Mouse (Mus musculus): ENCODE measurements around the gene Plekho1. TPM values are rescaled to one million over a fixed set of nuclear protein-coding genes. Genes with fewer than 3 reads are reported as not detected.
"Not testable (repeated sequence)": the region's sequence is repeated elsewhere in the genome, so short reads cannot be mapped to it uniquely, and the experiment has no call there.

The Plekho1 gene
- polyA plus RNA-seq, 1 experiment: 180 TPM

GRCm38 (mm10) chr3:95955318-95955717 lies 40.5 kb downstream of the Plekho1 start:
- no peak for TF ChIP-seq POLR2A (IDR thresholded peaks at IDR 0.05; ENCODE audit: borderline replicate concordance, extremely low read depth, insufficient read depth, insufficient read length, poor library complexity, severe bottlenecking)
- TF ChIP-seq CTCF (IDR thresholded peaks at IDR 0.05; ENCODE audit: borderline replicate concordance, extremely low read depth, insufficient read depth, insufficient read length): no peak
- no peak for DNase-seq (ENCODE audit: low read depth)

- not testable (repeated sequence) for DNase-seq (ENCODE audit: low read depth)
These were observed 41.1 kb downstream of the Plekho1 start for GRCm38 (mm10) chr3:95954648-95955173.

- TF ChIP-seq POLR2A (IDR thresholded peaks at IDR 0.05; ENCODE audit: borderline replicate concordance, extremely low read depth, insufficient read depth, insufficient read length, poor library complexity, severe bottlenecking): no peak
- no peak for TF ChIP-seq CTCF (IDR thresholded peaks at IDR 0.05; ENCODE audit: borderline replicate concordance, extremely low read depth, insufficient read depth, insufficient read length)
- no peak for DNase-seq (ENCODE audit: low read depth)
These were observed 42.3 kb downstream of the Plekho1 start for GRCm38 (mm10) chr3:95953522-95953921.

- TF ChIP-seq POLR2A (IDR thresholded peaks at IDR 0.05; ENCODE audit: borderline replicate concordance, extremely low read depth, insufficient read depth, insufficient read length, poor library complexity, severe bottlenecking) (no peak), CTCF (IDR thresholded peaks at IDR 0.05; ENCODE audit: borderline replicate concordance, extremely low read depth, insufficient read depth, insufficient read length) (no peak)
- peak; percentile 73 for DNase-seq (ENCODE audit: low read depth)
These were observed 42.8 kb downstream of the Plekho1 start for GRCm38 (mm10) chr3:95953023-95953422.

- DNase-seq (ENCODE audit: low read depth): not testable (repeated sequence)
These were observed 44.2 kb downstream of the Plekho1 start for GRCm38 (mm10) chr3:95951566-95951965.

GRCm38 (mm10) chr3:95950763-95951551 lies 44.8 kb downstream of the Plekho1 start:
- peak; percentile 98 for DNase-seq (ENCODE audit: low read depth)

GRCm38 (mm10) chr3:95948325-95948724 lies 47.5 kb downstream of the Plekho1 start:
- DNase-seq (ENCODE audit: low read depth): no peak
- TF ChIP-seq CTCF (IDR thresholded peaks at IDR 0.05; ENCODE audit: borderline replicate concordance, extremely low read depth, insufficient read depth, insufficient read length) (no peak), POLR2A (IDR thresholded peaks at IDR 0.05; ENCODE audit: borderline replicate concordance, extremely low read depth, insufficient read depth, insufficient read length, poor library complexity, severe bottlenecking) (no peak)

More at GRCm38 (mm10) chr3:95950763-95951551, 44.8 kb downstream of the Plekho1 start:
- TF ChIP-seq POLR2A (IDR thresholded peaks at IDR 0.05; ENCODE audit: borderline replicate concordance, extremely low read depth, insufficient read depth, insufficient read length, poor library complexity, severe bottlenecking): peak; percentile 79; the same call in 1 of the 2 replicates
- TF ChIP-seq CTCF (IDR thresholded peaks at IDR 0.05; ENCODE audit: borderline replicate concordance, extremely low read depth, insufficient read depth, insufficient read length): no peak

- TF ChIP-seq POLR2A (IDR thresholded peaks at IDR 0.05; ENCODE audit: borderline replicate concordance, extremely low read depth, insufficient read depth, insufficient read length, poor library complexity, severe bottlenecking): no peak
- no peak for TF ChIP-seq CTCF (IDR thresholded peaks at IDR 0.05; ENCODE audit: borderline replicate concordance, extremely low read depth, insufficient read depth, insufficient read length)
- peak; percentile 35 for DNase-seq (ENCODE audit: low read depth)
These were observed 50.0 kb downstream of the Plekho1 start for GRCm38 (mm10) chr3:95945731-95946240.

- TF ChIP-seq POLR2A (IDR thresholded peaks at IDR 0.05; ENCODE audit: borderline replicate concordance, extremely low read depth, insufficient read depth, insufficient read length, poor library complexity, severe bottlenecking) (no peak), CTCF (IDR thresholded peaks at IDR 0.05; ENCODE audit: borderline replicate concordance, extremely low read depth, insufficient read depth, insufficient read length) (no peak)
- DNase-seq (ENCODE audit: low read depth): no peak
These were observed 51.1 kb downstream of the Plekho1 start for GRCm38 (mm10) chr3:95944742-95945141.

- no peak for TF ChIP-seq POLR2A (IDR thresholded peaks at IDR 0.05; ENCODE audit: borderline replicate concordance, extremely low read depth, insufficient read depth, insufficient read length, poor library complexity, severe bottlenecking)
- no peak for TF ChIP-seq CTCF (IDR thresholded peaks at IDR 0.05; ENCODE audit: borderline replicate concordance, extremely low read depth, insufficient read depth, insufficient read length)
- DNase-seq (ENCODE audit: low read depth): no peak
These were observed 52.6 kb downstream of the Plekho1 start for GRCm38 (mm10) chr3:95943226-95943625.

- no peak for TF ChIP-seq POLR2A (IDR thresholded peaks at IDR 0.05; ENCODE audit: borderline replicate concordance, extremely low read depth, insufficient read depth, insufficient read length, poor library complexity, severe bottlenecking)
- no peak for DNase-seq (ENCODE audit: low read depth)
These were observed 53.1 kb downstream of the Plekho1 start for GRCm38 (mm10) chr3:95942749-95943148.

GRCm38 (mm10) chr3:95938835-95939234 lies 57.0 kb downstream of the Plekho1 start:
- TF ChIP-seq POLR2A (IDR thresholded peaks at IDR 0.05; ENCODE audit: borderline replicate concordance, extremely low read depth, insufficient read depth, insufficient read length, poor library complexity, severe bottlenecking): no peak
- peak; percentile 43; the same call in 1 of the 2 replicates for TF ChIP-seq CTCF (IDR thresholded peaks at IDR 0.05; ENCODE audit: borderline replicate concordance, extremely low read depth, insufficient read depth, insufficient read length)
- DNase-seq (ENCODE audit: low read depth): no peak

Other genes with a start within 250 kb of the Plekho1 start
- gene Tars2, start 235.8 kb downstream of the Plekho1 start, polyA plus RNA-seq (2012; rRNA removed): 39.1 and 42.2 TPM in 2 replicates
- 22.8 and 31.4 TPM in 2 replicates for gene Rprd2, start 177.1 kb downstream of the Plekho1 start, polyA plus RNA-seq (2012; rRNA removed)
- gene Prpf3, start 140.1 kb downstream of the Plekho1 start, polyA plus RNA-seq (2012; rRNA removed): 35.6 and 37.4 TPM in 2 replicates
- 148 and 152 TPM in 2 replicates for gene Mrps21, start 124.5 kb downstream of the Plekho1 start, polyA plus RNA-seq (2012; rRNA removed)
- gene Ciart, start 113.8 kb downstream of the Plekho1 start, polyA plus RNA-seq (2012; rRNA removed): 3.7 and 3.8 TPM in 2 replicates
- 11.4 and 12.1 TPM in 2 replicates for gene BC028528, start 104.0 kb downstream of the Plekho1 start, polyA plus RNA-seq (2012; rRNA removed)
- 102 and 129 TPM in 2 replicates for gene Aph1a, start 102.0 kb downstream of the Plekho1 start, polyA plus RNA-seq (2012; rRNA removed)
- gene Car14, start 91.3 kb downstream of the Plekho1 start, polyA plus RNA-seq (2012; rRNA removed): 8.6 and 9.4 TPM in 2 replicates
- gene Anp32e, start 66.8 kb downstream of the Plekho1 start, polyA plus RNA-seq (2012; rRNA removed): 98.6 and 107 TPM in 2 replicates
- 30.8 and 31.3 TPM in 2 replicates for gene Vps45, start 62.5 kb upstream of the Plekho1 start, polyA plus RNA-seq (2012; rRNA removed)
- 7.0 and 8.6 TPM in 2 replicates for gene Otud7b, start 108.5 kb upstream of the Plekho1 start, polyA plus RNA-seq (2012; rRNA removed)
- 10.1 and 10.2 TPM in 2 replicates for gene Mtmr11, start 166.0 kb upstream of the Plekho1 start, polyA plus RNA-seq (2012; rRNA removed)
- 112 and 140 TPM in 2 replicates for gene Sf3b4, start 176.3 kb upstream of the Plekho1 start, polyA plus RNA-seq (2012; rRNA removed)
- gene Sv2a, start 185.2 kb upstream of the Plekho1 start, polyA plus RNA-seq (2012; rRNA removed): 101 and 136 TPM in 2 replicates
- gene Bola1, start 223.7 kb upstream of the Plekho1 start, polyA plus RNA-seq (2012; rRNA removed): 48.1 and 54.5 TPM in 2 replicates
- 2.2 and 10.2 TPM in 2 replicates for gene Hist2h2ab, start 223.9 kb upstream of the Plekho1 start, polyA plus RNA-seq (2012; rRNA removed)
- gene Hist2h2ac, start 224.9 kb upstream of the Plekho1 start, polyA plus RNA-seq (2012; rRNA removed): 8.3 and 12.6 TPM in 2 replicates
- gene Hist2h2be, start 225.1 kb upstream of the Plekho1 start, polyA plus RNA-seq (2012; rRNA removed): 12.3 and 19.6 TPM in 2 replicates
- gene Hist2h3c2, start 243.1 kb upstream of the Plekho1 start, polyA plus RNA-seq (2012; rRNA removed): 62.0 and 84.4 TPM in 2 replicates
- gene Hist2h2aa2, start 244.3 kb upstream of the Plekho1 start, polyA plus RNA-seq (2012; rRNA removed): 7.9 and 27.8 TPM in 2 replicates
- gene Hist2h2aa1, start 249.5 kb upstream of the Plekho1 start, polyA plus RNA-seq (2012; rRNA removed): 90.6 and 97.0 TPM in 2 replicates